Comparison of ENCODE assay signal across 13 mouse cellular contexts in genomic region chr9:22024592-22024991, GRCm38 (mm10). TPM values are rescaled to one million over a fixed set of nuclear protein-coding genes. Genes with fewer than 3 reads are reported as not detected.
DNase-seq lines count a peak whose midpoint lies in the region; ATAC-seq lines count a peak whose summit lies in the region.
"Had no signal": no experiment of that assay in that cellular context is flagged by ENCODE, and none has a peak within 500 bp of the region (broad histone marks: within the 10 kb centered on the region; RNA-seq: fewer than 3 reads in every experiment).

No protein-coding gene starts in this region.

- peak; percentile 13; the same call in 1 of the 2 replicates for ATAC-seq in hindbrain, embryonic 15.5 days (ENCODE audit: low FRiP score, low read depth)
- ATAC-seq in hindbrain, embryonic 16.5 days: no peak
- ATAC-seq in midbrain, embryonic 12.5 days (ENCODE audit: low FRiP score, low read depth): peak; percentile 27; the same call in 1 of the 2 replicates
- no peak for ATAC-seq in midbrain, embryonic 15.5 days (replicated peaks)
- ATAC-seq in liver, embryonic 12.5 days: 0 out of 2 replicates have a peak, but pooled peaks have one; percentile 37

- 36% methylated on average over 8 of the region's 8 CpGs for WGBS in hindbrain, embryonic 15.5 days
- 46% methylated on average over 8 of the region's 8 CpGs for WGBS in hindbrain, embryonic 16.5 days
- WGBS in midbrain, embryonic 12.5 days: 38% methylated on average over 8 of the region's 8 CpGs
- WGBS in midbrain, embryonic 15.5 days: 55% methylated on average over 8 of the region's 8 CpGs
- WGBS in liver, embryonic 12.5 days (ENCODE audit: insufficient replicate concordance): 45% methylated on average over 8 of the region's 8 CpGs

- H3K4me1 ChIP-seq in hindbrain, embryonic 15.5 days (replicated peaks): no peaks in the 10 kb centered on the region
- no peaks in the 10 kb centered on the region for H3K4me1 ChIP-seq in hindbrain, embryonic 16.5 days (ENCODE audit: control insufficient read depth, insufficient read depth, low read depth, low read length)
- H3K4me1 ChIP-seq in midbrain, embryonic 12.5 days: peaks cover 26% of the 10 kb centered on the region
- 0 out of 2 replicates have a peak, but pooled peaks cover 3% of the 10 kb centered on the region for H3K4me1 ChIP-seq in midbrain, embryonic 15.5 days
- peaks cover 8% of the 10 kb centered on the region; the same call in 1 of the 2 replicates for H3K4me1 ChIP-seq in liver, embryonic 12.5 days

- peak; percentile 25 for DNase-seq in retina, embryonic 14.5 days (ENCODE audit: low spot score)
- no peak for DNase-seq in heart, adult 9 months (ENCODE audit: low spot score in 2 of 2)
- DNase-seq: gastrocnemius, postnatal 14 days; kidney, adult 2 months; layer of hippocampus, postnatal 36 days; thymus, postnatal 4 days had no signal

- H3K4me2 ChIP-seq in hindbrain, embryonic 15.5 days: no peak overlapping the region
- no peak overlapping the region for H3K4me2 ChIP-seq in hindbrain, embryonic 16.5 days (ENCODE audit: low read length)
- no peak overlapping the region for H3K4me2 ChIP-seq in midbrain, embryonic 12.5 days (replicated peaks)
- H3K4me2 ChIP-seq in midbrain, embryonic 15.5 days: no peak overlapping the region
- H3K4me2 ChIP-seq in liver, embryonic 12.5 days: no peak overlapping the region

- no peaks in the 10 kb centered on the region for H3K9me3 ChIP-seq in hindbrain, embryonic 15.5 days
- H3K9me3 ChIP-seq in hindbrain, embryonic 16.5 days (ENCODE audit: control insufficient read depth, low read length): no peaks in the 10 kb centered on the region
- H3K9me3 ChIP-seq in midbrain, embryonic 12.5 days: no peaks in the 10 kb centered on the region
- H3K9me3 ChIP-seq in midbrain, embryonic 15.5 days: no peaks in the 10 kb centered on the region
- no peaks in the 10 kb centered on the region for H3K9me3 ChIP-seq in liver, embryonic 12.5 days (replicated peaks)

- H3K9ac ChIP-seq in hindbrain, embryonic 15.5 days: no peak overlapping the region
- H3K9ac ChIP-seq in hindbrain, embryonic 16.5 days (ENCODE audit: low read depth, low read length): no peak overlapping the region
- no peak overlapping the region for H3K9ac ChIP-seq in midbrain, embryonic 12.5 days (replicated peaks)
- H3K9ac ChIP-seq in midbrain, embryonic 15.5 days: no peak overlapping the region
- H3K9ac ChIP-seq in liver, embryonic 12.5 days: no peak overlapping the region
- H3K9ac ChIP-seq: liver, embryonic 14.5 days had no signal

- H3K27ac ChIP-seq in hindbrain, embryonic 15.5 days (replicated peaks): no peak overlapping the region
- H3K27ac ChIP-seq in hindbrain, embryonic 16.5 days (ENCODE audit: low read depth, low read length): no peak overlapping the region
- H3K27ac ChIP-seq in midbrain, embryonic 12.5 days (replicated peaks): 0 out of 2 replicates have a peak overlapping the region, but pooled peaks have one; percentile 8
- H3K27ac ChIP-seq in midbrain, embryonic 15.5 days: no peak overlapping the region
- no peak overlapping the region for H3K27ac ChIP-seq in liver, embryonic 12.5 days
- H3K27ac ChIP-seq: liver, embryonic 14.5 days had no signal

- no peak overlapping the region for H3K4me3 ChIP-seq in hindbrain, embryonic 15.5 days
- no peak overlapping the region for H3K4me3 ChIP-seq in hindbrain, embryonic 16.5 days (ENCODE audit: low read length)
- no peak overlapping the region for H3K4me3 ChIP-seq in midbrain, embryonic 12.5 days
- no peak overlapping the region for H3K4me3 ChIP-seq in midbrain, embryonic 15.5 days
- H3K4me3 ChIP-seq in liver, embryonic 12.5 days: no peak overlapping the region

- no peaks in the 10 kb centered on the region for H3K27me3 ChIP-seq in hindbrain, embryonic 15.5 days
- H3K27me3 ChIP-seq in hindbrain, embryonic 16.5 days (replicated peaks; ENCODE audit: control insufficient read depth, insufficient read depth, low read length): no peaks in the 10 kb centered on the region
- no peaks in the 10 kb centered on the region for H3K27me3 ChIP-seq in midbrain, embryonic 12.5 days
- no peaks in the 10 kb centered on the region for H3K27me3 ChIP-seq in midbrain, embryonic 15.5 days (replicated peaks)
- H3K27me3 ChIP-seq in liver, embryonic 12.5 days (replicated peaks): peaks cover 20% of the 10 kb centered on the region

- peaks cover 51% of the 10 kb centered on the region for H3K36me3 ChIP-seq in hindbrain, embryonic 15.5 days
- peaks cover 26% of the 10 kb centered on the region for H3K36me3 ChIP-seq in hindbrain, embryonic 16.5 days (ENCODE audit: control insufficient read depth, insufficient read depth, low read length)
- peaks cover 71% of the 10 kb centered on the region for H3K36me3 ChIP-seq in midbrain, embryonic 12.5 days
- H3K36me3 ChIP-seq in midbrain, embryonic 15.5 days (replicated peaks): peaks cover 32% of the 10 kb centered on the region
- H3K36me3 ChIP-seq in liver, embryonic 12.5 days: no peaks in the 10 kb centered on the region

RNA-seq across cellular contexts. Expression of gene Prkcsh, which starts 22.0 kb away (rescaled TPM):
- polyA plus RNA-seq in hindbrain, embryonic 15.5 days (2015; fragmentation: Nextera tagmentation; extraction: Ambion mirVana): 94.9 and 100 TPM in 2 replicates
- 93.7 and 97.3 TPM in 2 replicates for polyA plus RNA-seq in hindbrain, embryonic 16.5 days (2015; fragmentation: Nextera tagmentation; extraction: Ambion mirVana)
- polyA plus RNA-seq in midbrain, embryonic 12.5 days (2016; fragmentation: Nextera tagmentation; extraction: Ambion mirVana): 99.2 and 100.0 TPM in 2 replicates
- 94.6 and 103 TPM in 2 replicates for polyA plus RNA-seq in midbrain, embryonic 15.5 days (2015; fragmentation: Nextera tagmentation; extraction: Ambion mirVana)
- polyA plus RNA-seq in liver, embryonic 12.5 days (2016; fragmentation: Nextera tagmentation; extraction: Ambion mirVana): 65.0 and 68.5 TPM in 2 replicates

RNA-seq across cellular contexts. Expression of gene Ccdc151, which starts 22.2 kb away (rescaled TPM):
- 4.9 and 5.1 TPM in 2 replicates for polyA plus RNA-seq in hindbrain, embryonic 15.5 days (2015; fragmentation: Nextera tagmentation; extraction: Ambion mirVana)
- 5.9 and 6.4 TPM in 2 replicates for polyA plus RNA-seq in hindbrain, embryonic 16.5 days (2015; fragmentation: Nextera tagmentation; extraction: Ambion mirVana)
- polyA plus RNA-seq in midbrain, embryonic 12.5 days (2016; fragmentation: Nextera tagmentation; extraction: Ambion mirVana): 3.8 and 4.9 TPM in 2 replicates
- polyA plus RNA-seq in midbrain, embryonic 15.5 days (2015; fragmentation: Nextera tagmentation; extraction: Ambion mirVana): 4.8 and 6.4 TPM in 2 replicates
- polyA plus RNA-seq in liver, embryonic 12.5 days (2016; fragmentation: Nextera tagmentation; extraction: Ambion mirVana): 0.12 TPM in 1 of 2 replicates, not detected in the other

RNA-seq across cellular contexts. Expression of gene Elavl3, which starts 27.2 kb away (rescaled TPM):
- polyA plus RNA-seq in hindbrain, embryonic 15.5 days (2015; fragmentation: Nextera tagmentation; extraction: Ambion mirVana): 97.4 and 104 TPM in 2 replicates
- polyA plus RNA-seq in hindbrain, embryonic 16.5 days (2015; fragmentation: Nextera tagmentation; extraction: Ambion mirVana): 77.8 and 80.4 TPM in 2 replicates
- polyA plus RNA-seq in midbrain, embryonic 12.5 days (2016; fragmentation: Nextera tagmentation; extraction: Ambion mirVana): 60.4 and 61.9 TPM in 2 replicates
- polyA plus RNA-seq in midbrain, embryonic 15.5 days (2015; fragmentation: Nextera tagmentation; extraction: Ambion mirVana): 110 and 113 TPM in 2 replicates
- 0.02 TPM in 1 of 2 replicates, not detected in the other for polyA plus RNA-seq in liver, embryonic 12.5 days (2016; fragmentation: Nextera tagmentation; extraction: Ambion mirVana)
- polyA plus RNA-seq: heart, postnatal 0 days had no signal

RNA-seq across cellular contexts. Expression of gene Rgl3, which starts 35.3 kb away (rescaled TPM):
- 1.2 and 2.2 TPM in 2 replicates for polyA plus RNA-seq in hindbrain, embryonic 15.5 days (2015; fragmentation: Nextera tagmentation; extraction: Ambion mirVana)
- 2.0 and 2.1 TPM in 2 replicates for polyA plus RNA-seq in hindbrain, embryonic 16.5 days (2015; fragmentation: Nextera tagmentation; extraction: Ambion mirVana)
- 2.7 TPM in 2 replicates for polyA plus RNA-seq in midbrain, embryonic 12.5 days (2016; fragmentation: Nextera tagmentation; extraction: Ambion mirVana)
- 1.1 and 1.8 TPM in 2 replicates for polyA plus RNA-seq in midbrain, embryonic 15.5 days (2015; fragmentation: Nextera tagmentation; extraction: Ambion mirVana)
- polyA plus RNA-seq in liver, embryonic 12.5 days (2016; fragmentation: Nextera tagmentation; extraction: Ambion mirVana): 0.20 and 0.46 TPM in 2 replicates

RNA-seq across cellular contexts. Expression of gene Gm49318, which starts 46.5 kb away (rescaled TPM):
- not detected in 2 replicates for polyA plus RNA-seq in hindbrain, embryonic 15.5 days (2015; fragmentation: Nextera tagmentation; extraction: Ambion mirVana)
- not detected in 2 replicates for polyA plus RNA-seq in hindbrain, embryonic 16.5 days (2015; fragmentation: Nextera tagmentation; extraction: Ambion mirVana)
- polyA plus RNA-seq in midbrain, embryonic 12.5 days (2016; fragmentation: Nextera tagmentation; extraction: Ambion mirVana): not detected in 2 replicates
- not detected in 2 replicates for polyA plus RNA-seq in midbrain, embryonic 15.5 days (2015; fragmentation: Nextera tagmentation; extraction: Ambion mirVana)
- polyA plus RNA-seq in liver, embryonic 12.5 days (2016; fragmentation: Nextera tagmentation; extraction: Ambion mirVana): not detected in 2 replicates
- polyA plus RNA-seq: heart, postnatal 0 days; kidney, adult 2 months; liver, embryonic 14.5 days had no signal

Comparison
In these comparisons a context has a peak if more than half of its experiments do, and no peak if none do; other contexts are left out.
1. ATAC-seq: peak in hindbrain, embryonic 15.5 days (single experiment), midbrain, embryonic 12.5 days (single experiment) and liver, embryonic 12.5 days (single experiment); none in hindbrain, embryonic 16.5 days (single experiment) and midbrain, embryonic 15.5 days (single experiment).
2. RNA of gene Elavl3, which starts 27.2 kb away (polyA plus RNA-seq): 110 to 113 TPM in midbrain, embryonic 15.5 days, 97.4 to 104 TPM in hindbrain, embryonic 15.5 days, 77.8 to 80.4 TPM in hindbrain, embryonic 16.5 days and 60.4 to 61.9 TPM in midbrain, embryonic 12.5 days; 0.02 TPM in liver, embryonic 12.5 days; every median in the first group is over 10 times any median in the second.